Mouse (Mus musculus): ENCODE measurements around the gene Gpc1.

Gene Gpc1

DNA sequence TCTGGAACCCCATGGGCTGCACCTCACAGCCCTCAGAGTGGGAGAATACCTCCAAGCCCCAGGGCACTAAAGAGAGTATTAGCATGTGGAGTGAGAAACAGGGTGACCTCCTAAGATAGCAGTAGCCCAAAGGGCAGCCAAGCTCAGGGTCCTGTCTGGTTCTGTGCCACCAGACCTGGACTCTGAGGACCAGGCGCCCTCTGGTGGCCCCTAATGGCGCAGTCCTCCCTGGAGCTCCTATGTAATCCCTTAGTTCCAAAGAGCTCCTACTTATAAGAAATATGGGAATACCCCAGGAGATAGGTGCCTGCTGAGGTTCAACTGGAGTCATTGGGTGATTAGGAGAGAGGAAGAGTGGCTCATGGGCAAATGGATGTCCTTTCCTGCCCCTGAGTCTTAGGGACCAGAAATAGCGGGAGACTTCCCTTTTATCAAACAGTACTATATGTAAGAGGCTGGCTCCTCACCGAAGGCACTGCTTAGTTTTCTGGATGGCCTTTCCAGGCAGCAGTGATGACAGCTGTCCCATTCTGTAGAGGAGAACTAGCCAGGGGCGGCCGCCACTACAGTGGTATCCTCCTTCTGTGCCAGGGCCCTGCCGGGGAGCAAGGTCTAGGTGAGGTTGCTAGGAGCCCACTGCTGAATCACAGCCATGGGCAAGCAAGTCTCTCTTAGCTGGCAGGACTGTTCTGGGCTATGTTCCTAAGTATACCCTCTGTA lies 2.7 kb downstream of the Gpc1 start:
- no peak for DNase-seq (ENCODE audit: low read depth, low spot score)

- DNase-seq (ENCODE audit: low read depth, low spot score) = no peak
Observed at GRCm38 (mm10) chr1:92837931-92838833, 6.7 kb downstream of the Gpc1 start.

DNA sequence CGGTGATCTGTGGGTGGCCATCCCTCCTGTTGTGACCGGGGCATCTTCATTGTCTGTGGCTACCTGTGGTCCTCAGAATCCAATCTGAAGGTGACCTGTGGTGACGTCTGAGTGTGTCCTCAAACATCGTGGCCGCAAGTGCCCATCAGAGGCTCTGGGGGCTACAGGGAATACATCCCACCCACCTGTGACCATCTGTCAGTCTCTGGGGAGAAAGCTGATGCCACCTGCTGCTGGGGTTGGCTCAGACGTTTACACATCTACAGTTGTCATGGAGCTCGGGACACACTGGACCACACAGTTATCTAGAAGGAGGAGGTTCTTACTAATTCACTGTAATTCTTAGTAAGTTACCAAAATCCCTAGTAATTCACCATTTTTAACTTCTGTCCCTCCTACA lies 7.8 kb downstream of the Gpc1 start:
- no peak for DNase-seq (ENCODE audit: low read depth, low spot score)

GRCm38 (mm10) chr1:92840231-92840890 lies 8.9 kb downstream of the Gpc1 start:
- no peak for DNase-seq (ENCODE audit: low read depth, low spot score)

DNA sequence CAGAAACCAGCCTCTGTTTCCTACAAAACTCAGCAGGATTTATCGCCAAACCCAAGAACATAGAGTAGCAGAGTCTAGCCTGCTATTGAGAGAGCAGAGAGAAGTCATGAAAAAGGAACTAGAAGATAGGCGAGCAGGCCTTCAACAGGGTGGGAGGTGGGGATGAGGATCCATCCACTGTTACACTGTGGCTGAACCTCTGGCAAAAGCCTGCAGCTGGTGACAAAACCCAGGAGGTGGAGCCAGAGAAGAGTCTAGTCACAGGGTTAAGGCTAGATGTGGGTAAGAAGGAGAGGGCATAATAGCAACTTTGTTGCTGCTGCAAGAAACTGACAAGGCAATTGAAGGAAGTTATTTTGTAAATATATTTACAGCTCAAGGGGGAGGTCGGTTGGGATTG lies 10.0 kb downstream of the Gpc1 start:
- no peak for DNase-seq (ENCODE audit: low read depth, low spot score)

DNA sequence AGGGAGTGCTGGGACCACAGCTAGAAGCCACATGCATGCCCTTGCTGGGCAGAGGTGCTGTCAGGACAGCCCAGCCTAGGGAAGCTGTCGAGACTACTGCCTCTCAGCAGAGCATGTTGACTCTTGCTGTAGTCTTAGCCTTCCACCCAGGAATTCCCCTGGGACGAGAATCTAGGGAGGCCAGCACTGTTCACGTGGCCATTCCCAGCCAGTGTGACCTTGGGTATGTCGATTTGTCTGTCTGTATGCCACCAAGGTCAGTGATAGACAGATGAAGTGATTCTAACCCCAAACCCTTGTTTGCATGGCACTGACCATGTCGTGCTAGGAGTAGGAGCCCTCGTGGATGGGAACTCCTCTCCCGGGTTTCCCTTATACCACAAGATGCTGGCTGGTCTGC lies 14.4 kb downstream of the Gpc1 start:
- DNase-seq (ENCODE audit: low read depth, low spot score) = no peak

GRCm38 (mm10) chr1:92847873-92848839 lies 16.7 kb downstream of the Gpc1 start:
- no peak for DNase-seq (ENCODE audit: low read depth, low spot score)

DNA sequence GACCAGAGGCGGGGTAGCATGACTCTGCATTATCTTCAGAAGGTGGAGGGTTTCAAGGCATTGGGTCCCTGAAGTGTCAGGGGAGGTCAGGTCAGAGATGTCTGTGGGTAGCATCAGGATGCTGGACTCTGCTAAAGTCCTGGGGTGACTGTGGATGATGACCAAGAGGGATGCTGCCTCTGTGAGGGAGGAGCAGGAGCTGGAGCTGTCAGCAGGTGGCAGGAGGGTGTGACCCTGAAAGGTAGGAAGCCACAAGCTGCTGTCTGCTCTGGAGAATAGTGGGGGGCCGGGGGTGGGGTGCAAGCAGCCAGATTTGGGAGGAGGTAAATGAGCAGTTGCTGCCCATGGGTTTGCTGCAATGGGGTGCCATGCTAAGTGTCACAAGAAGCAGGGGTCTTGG lies 18.0 kb downstream of the Gpc1 start:
- DNase-seq (ENCODE audit: low read depth, low spot score) = no peak

- DNase-seq (ENCODE audit: low read depth, low spot score) = no peak
Observed at GRCm38 (mm10) chr1:92849938-92850574, 18.6 kb downstream of the Gpc1 start.

GRCm38 (mm10) chr1:92852450-92852849 lies 21.0 kb downstream of the Gpc1 start:
- DNase-seq (ENCODE audit: low read depth, low spot score) = no peak

DNA sequence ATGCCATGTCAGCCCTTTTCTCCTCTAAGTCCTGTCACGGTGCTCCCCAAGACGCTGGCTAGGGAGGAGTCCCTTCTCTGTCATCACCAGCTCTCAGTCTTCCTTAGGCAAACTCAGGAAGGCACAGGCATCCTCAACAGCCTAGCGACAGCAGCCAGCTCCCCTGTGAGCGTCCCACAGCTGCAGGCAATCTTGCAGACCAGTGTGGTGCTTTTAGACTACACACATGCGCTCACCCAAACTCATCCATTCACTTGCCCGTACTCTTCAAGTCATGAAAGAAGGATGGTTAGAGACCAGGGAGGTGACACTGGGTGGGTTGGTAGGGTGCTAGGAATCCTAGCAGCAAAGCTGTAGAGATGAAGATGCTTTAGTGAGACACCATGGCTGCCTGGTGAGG lies 30.1 kb downstream of the Gpc1 start:
- DNase-seq (ENCODE audit: low read depth, low spot score) = no peak

GRCm38 (mm10) chr1:92863268-92863667 lies 31.8 kb downstream of the Gpc1 start:
- DNase-seq (ENCODE audit: low read depth, low spot score) = no peak

DNA sequence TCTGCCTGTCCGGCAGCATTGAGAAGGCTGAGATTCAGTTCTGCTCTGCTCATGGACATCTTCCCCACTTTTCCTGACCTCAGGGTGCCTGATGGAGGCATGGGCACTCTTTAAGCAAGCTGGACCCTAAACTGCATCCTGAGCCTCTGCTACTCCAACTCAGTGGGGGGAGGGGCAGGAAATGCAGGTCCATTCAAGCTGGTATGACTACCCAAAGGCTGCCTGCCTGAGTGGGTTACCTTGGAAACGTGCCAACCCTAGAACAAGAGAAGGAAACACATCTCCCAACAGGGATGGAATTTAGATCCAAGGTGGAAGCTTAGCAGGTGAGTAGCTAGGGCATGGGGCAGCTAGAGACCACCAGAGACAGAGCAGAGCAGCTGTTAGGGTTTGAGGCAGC lies 34.7 kb downstream of the Gpc1 start:
- no peak for DNase-seq (ENCODE audit: low read depth, low spot score)

GRCm38 (mm10) chr1:92869985-92870384 lies 38.5 kb downstream of the Gpc1 start:
- DNase-seq (ENCODE audit: low read depth, low spot score) = no peak

DNA sequence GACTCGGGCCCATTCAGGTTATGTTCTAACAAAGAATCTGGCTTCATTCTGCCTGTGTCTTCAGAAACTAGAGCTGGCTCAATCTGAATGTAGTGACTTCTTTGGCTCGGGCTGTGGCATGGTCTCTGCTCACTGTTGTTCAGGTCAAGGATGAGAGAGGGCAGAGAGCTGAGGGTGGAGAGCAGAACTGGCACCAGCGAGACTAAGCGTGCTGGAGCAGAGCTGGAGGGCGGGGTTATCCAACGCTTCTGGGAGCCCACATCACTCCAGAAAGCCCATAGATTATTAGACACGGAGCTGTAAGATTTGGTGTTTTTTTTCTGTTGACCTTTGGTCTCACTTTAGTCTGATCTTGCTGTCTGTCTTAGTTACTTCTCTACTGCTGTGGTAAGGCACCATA lies 41.2 kb downstream of the Gpc1 start:
- DNase-seq (ENCODE audit: low read depth, low spot score) = no peak

GRCm38 (mm10) chr1:92874011-92874410 lies 42.6 kb downstream of the Gpc1 start:
- no peak for DNase-seq (ENCODE audit: low read depth, low spot score)

- DNase-seq (ENCODE audit: low read depth, low spot score) = no peak
Observed at GRCm38 (mm10) chr1:92875360-92876111, 44.1 kb downstream of the Gpc1 start.

DNA sequence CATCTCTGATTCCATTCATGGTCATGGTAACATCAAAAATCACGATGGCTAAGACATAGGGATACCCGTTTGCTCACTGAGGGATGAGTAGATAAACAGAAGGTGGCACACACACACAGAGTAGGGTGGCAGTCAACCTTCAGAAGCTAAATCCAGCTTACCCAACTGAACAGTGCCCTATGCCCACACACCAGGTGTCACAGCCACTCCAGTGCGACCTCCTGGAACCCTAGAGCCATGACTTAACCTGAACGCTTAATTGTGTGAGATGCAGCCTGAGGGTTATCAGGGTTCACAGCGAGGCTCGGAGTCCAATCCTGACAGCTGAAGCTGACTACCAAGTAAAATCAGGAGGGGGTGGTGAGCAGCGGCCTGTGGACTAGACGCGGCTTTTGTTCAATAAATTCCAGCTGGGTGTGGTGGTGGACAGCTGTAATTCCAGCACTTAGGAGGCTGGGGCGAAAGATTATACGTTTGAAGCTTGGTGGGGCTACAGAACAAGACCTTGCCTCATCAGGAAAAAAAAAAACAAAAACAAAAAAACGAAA lies 46.1 kb downstream of the Gpc1 start:
- no peak for DNase-seq (ENCODE audit: low read depth, low spot score)

GRCm38 (mm10) chr1:92878066-92878741 lies 46.8 kb downstream of the Gpc1 start:
- no peak for DNase-seq (ENCODE audit: low read depth, low spot score)
